Mouse (Mus musculus) thymus, adult 2 months (tissue): ENCODE measurements around the gene Ubl7.

ENCODE experiments used
- CTCF ChIP-seq: fragments of 200-500 bp; IDR thresholded peaks from 2 replicates; pipeline ENCODE4 v1.5.1; 2012; ENCODE audit warnings: mild to moderate bottlenecking, control low read depth, low read length, moderate library complexity, borderline replicate concordance; ENCODE audit not compliant: control insufficient read depth, poor library complexity, insufficient read depth; ENCODE audit errors: extremely low read depth
- POLR2A ChIP-seq: fragments of 200-500 bp; IDR thresholded peaks from 2 replicates; pipeline ENCODE4 v1.6.1; 2012; ENCODE audit warnings: mild to moderate bottlenecking, low read length, control low read depth, moderate library complexity; ENCODE audit not compliant: control insufficient read depth, poor library complexity, insufficient read depth; ENCODE audit errors: extremely low read depth

- TF ChIP-seq POLR2A (no peak), CTCF (no peak)
Measured at GRCm38 (mm10) chr9:57963998-57964395, 53.2 kb downstream of the Ubl7 start.
